Comparison of ENCODE assay signal across 13 mouse cellular contexts in genomic region chr12:95437226-95437625, GRCm38 (mm10).
"Had no signal": no experiment of that assay in that cellular context is flagged by ENCODE, and none has a peak within 500 bp of the region (broad histone marks: within the 10 kb centered on the region; RNA-seq: fewer than 3 reads in every experiment).

No protein-coding gene starts in this region.

- DNase-seq: lung, adult 18-20 months; lung, embryonic 14.5 days; lung, postnatal 10 days; lung, postnatal 4 days; midbrain, embryonic 14.5 days; retina, postnatal 1 day; right cerebral cortex, adult 18-20 months; right cerebral cortex, postnatal 25 days; right cerebral cortex, postnatal 4 days; spleen, adult 18-20 months; thymus, adult 18-20 months; thymus, postnatal 14 days; thymus, postnatal 36 days had no signal
